Mouse (Mus musculus) CD4-positive, CD25-positive, alpha-beta regulatory T cell, adult 2 months (primary cell): ENCODE measurements around the gene Rec8.

Experiments
- DNase-seq: peaks from one replicate; pipeline ENCODE4 v3.0.0-alpha.2; 2012; ENCODE audit warnings: low read depth, low spot score

Rec8 gene

GRCm38 (mm10) chr14:55617822-55618221, at the start of gene Rec8:
TSS of gene Rec8 (plus strand) at chr14:55618037.
- peak; percentile 72 for DNase-seq

DNA sequence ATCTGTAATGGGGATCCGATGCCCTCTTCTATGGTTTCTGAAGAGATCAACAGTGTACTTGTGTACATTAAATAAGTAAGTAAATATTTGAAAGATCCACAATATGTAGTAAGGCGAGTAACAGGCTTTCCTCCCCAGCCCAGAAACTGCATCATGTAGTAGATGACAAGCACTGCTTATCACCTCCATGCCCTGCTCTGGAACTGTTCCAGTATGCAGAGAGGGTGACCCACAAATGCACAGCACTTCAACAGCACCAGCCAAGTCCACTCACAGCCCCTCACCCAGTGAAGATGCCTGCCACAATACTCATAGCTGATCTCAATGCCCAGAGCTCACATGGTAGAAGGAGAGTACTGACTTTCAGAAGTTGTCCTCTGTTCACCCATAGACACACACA, 47.2 kb upstream of the Rec8 start:
- DNase-seq, result no peak

- DNase-seq, result no peak
Measured at GRCm38 (mm10) chr14:55571760-55572159, 46.1 kb upstream of the Rec8 start.

DNA sequence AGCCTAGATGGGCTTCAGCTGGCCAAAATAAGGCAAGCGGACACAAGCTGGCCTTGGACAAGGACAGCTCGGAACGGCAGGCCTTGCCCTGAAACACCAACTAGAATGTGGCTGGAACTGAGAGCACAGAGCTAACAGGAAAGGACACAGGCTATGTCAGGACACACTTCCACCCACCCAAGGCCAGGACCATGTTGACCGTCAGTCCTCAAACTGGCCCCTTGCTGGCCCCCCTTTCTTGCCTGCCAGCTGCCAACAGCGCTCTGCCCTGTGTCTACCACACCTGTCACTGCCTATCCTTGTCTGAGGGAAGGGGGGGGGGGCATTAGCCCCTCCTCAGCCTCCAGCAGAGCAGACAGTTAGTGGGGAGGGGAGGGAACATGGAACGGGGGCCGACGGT, 42.5 kb upstream of the Rec8 start, which contains the start of gene Fitm1:
Gene Fitm1 (plus strand): TSS at position 316 of the 400 bp plus-strand sequence.
- no peak for DNase-seq

- no peak for DNase-seq
Measured at GRCm38 (mm10) chr14:55575711-55576110, 42.1 kb upstream of the Rec8 start.

DNA sequence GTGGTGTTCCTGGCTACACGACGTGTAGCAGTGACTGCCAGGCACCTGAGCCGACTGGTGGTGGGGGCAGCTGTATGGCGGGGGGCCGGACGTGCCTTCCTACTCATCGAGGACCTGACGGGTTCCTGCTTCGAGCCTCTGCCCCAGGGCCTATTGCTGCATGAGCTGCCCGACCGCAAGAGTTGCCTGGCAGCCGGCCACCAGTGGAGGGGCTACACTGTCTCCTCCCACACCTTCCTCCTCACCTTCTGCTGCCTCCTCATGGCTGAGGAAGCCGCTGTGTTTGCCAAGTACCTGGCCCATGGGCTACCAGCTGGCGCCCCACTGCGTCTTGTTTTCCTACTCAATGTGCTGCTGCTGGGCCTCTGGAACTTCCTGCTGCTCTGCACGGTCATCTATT, 41.5 kb upstream of the Rec8 start:
- DNase-seq, result no peak

DNA sequence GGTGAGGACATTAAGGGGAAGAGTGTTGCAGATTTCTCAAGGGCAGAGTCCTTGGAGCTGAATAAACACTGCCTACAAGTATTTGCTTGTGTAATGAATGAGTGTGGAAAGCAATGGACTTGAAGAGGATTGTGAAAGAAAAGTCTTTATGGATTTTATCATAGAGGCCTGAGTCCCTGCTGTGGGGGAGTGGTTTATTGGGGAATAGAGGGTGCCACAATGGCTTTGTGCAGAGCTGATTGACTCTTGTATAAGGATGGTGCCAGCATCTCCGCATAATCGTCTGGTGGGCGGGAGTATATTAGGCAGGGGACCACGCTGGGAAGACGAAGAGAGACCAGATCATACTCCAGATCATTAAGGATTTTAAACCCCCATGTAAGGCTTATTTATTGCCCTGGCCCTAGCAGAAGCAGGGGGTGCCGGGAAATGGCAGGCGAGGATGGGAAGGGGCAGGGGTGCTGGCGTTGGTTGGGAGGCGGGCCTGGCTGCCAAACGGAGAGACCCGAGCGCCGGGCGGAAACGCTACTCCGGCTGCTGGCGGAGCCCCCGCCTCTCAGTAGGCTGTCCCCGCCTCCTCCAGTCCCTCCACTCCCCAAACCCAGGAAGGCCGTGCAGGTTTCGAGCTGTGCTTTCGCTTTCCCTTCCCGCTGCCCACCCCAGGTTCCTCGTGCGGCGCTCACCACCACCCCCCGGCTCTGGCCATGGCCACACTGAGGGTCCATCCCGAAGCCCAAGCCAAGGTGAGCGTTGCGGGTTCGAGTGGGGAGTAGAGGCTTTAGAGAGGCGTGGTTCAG, 39.8 kb upstream of the Rec8 start, which contains the start of gene Psme1:
Gene Psme1 (plus strand): TSS at position 253 of the 797 bp plus-strand sequence.
- peak; percentile 90 for DNase-seq

DNA sequence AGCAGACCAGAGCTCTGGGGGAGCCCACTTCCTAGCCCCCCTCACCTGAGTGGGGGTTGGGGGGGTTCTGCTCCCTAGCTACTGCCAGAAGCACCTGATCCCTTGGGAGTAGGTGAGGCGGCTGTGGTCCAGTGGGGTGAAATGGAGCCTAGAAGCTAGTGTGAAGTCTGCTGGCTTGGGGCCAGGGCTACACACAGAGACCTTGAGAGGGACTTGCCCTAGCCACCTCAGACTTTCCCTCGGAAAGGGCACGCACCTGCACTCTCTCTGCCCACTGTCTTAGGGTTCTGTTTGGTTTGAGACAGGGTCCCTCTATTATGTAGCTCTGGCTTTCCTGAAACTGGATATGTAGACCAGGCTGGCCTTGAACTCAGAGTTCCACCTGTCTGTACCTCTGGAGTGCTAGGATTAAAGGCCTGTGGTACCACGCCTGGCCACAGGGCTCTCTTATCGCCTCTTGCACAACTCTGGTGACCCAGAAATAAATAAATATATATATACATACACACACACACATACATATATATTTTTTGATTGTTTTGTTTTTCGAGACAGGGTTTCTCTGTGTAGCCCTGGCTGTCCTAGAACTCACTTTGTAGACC, 39.1 kb upstream of the Rec8 start:
- DNase-seq, result peak; percentile 72

- no peak for DNase-seq
Measured at GRCm38 (mm10) chr14:55579511-55580496, 38.0 kb upstream of the Rec8 start.

GRCm38 (mm10) chr14:55580731-55581130, 37.1 kb upstream of the Rec8 start:
- DNase-seq, result no peak

DNA sequence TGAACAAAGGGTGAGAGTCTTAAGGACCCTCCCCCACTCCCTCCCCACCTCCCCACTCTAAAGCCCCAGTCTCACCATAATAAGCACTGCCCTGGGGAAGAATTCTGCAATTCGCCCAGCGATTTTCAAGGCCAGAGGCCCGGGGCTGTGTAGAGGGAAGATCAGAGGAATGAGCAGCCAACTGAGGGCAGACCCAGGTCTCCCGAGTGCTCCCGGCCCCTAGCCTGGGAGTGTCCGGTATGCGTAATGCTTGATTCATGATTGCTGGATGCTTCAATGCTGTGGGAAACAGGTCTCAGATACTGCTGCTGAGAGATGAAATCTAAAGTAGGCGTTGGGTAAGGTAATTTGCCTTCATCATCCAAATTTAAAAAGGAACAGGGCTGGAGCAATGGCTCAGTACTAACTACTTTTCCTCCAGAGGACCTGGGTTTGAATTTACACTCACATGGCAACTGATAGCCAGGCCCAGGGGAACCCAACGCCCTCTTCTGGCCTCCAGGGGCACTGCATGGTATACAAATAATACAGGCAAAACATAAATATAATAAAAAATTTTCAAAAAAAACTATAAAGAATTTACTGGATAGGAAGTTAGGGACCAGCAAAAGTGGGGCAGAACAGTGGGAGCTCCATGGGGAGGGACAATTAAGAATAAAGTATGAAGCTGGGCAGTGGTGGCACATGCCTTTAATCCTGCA, 35.7 kb upstream of the Rec8 start:
- peak; percentile 58 for DNase-seq

- DNase-seq, result no peak
Measured at GRCm38 (mm10) chr14:55584303-55584701, 33.5 kb upstream of the Rec8 start.

DNA sequence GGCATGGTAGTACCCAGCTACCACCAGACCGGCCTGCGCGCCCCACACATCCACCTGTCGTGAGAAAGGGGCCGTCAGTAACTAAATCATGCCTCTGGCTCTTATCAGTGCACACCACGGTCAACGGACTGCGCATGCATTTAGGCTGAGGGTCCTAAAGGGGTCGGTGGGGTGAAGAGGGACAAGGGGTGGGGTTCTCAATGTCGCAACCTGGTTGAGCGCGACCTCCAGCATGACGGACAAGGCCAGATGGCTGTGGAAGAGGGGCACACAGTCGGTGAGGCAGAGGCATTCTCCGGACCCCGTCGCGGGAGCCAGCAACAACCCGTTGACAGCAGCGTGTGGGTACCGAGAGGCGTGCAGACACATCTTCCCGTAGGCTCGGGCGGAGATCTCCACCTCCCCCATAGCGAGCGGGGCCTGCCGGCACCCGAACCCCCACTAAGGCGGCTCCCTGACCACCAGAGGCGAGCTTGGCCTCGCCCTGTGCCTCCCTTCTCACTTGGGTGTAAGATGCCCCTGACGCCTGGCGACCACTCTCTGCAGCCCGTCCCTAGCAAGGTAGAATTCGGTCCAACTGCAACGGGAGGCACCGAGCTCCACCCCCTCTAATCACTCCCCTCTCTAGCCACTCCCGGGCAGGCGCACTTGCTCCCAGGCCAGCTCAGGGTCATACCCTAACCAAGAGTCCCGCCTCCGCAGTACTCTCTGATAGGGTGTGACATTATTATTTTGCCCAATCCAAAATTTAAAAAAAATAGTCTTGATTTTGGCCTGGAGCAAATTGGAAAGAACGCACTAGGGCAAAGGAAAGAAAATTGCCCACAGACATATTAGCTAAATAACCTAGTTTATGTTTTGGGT, 32.9 kb upstream of the Rec8 start, which contains the start of gene Emc9:
Gene Emc9 (minus strand): TSS at position 601 of the 864 bp plus-strand sequence.
- DNase-seq, result peak; percentile 84

DNA sequence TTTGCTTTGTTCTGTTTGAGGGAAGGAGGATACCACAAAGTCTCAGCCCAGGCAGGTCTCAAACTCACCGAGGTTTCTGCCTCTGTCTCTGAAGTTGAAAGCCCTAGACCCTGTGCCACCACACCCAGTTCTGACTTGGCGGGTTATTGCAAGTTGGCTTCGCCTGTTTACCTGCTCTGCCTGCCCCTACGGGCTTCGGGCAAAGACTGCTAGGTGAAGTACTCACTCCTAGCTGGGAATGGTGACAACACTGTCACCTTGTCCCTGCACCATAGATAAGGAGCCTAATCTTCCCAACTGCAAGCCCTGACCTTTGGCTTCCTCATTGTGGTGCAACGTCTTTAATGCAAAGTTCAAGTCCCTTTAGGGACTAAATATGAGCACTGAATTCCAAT, 32.3 kb upstream of the Rec8 start:
- DNase-seq, result peak; percentile 64

DNA sequence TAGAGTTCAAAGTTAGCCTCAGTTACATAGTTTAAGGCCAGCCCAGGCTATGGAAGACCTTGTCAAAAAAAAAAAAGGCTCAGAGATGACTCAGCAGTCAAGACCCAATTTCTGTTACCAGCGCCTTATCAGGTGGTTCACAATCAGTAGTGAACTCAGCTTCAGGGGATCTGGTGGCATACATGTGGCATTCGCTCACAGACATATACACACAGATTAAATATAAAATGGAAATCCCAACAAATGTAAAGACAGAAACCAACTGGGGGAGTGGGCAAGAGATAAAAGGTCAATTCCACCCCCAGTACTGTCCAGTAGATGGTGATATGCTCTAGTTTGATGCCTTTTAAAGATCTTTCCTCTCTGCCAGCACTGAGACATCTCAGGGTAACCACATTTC, 31.7 kb upstream of the Rec8 start:
- peak; percentile 40 for DNase-seq

DNA sequence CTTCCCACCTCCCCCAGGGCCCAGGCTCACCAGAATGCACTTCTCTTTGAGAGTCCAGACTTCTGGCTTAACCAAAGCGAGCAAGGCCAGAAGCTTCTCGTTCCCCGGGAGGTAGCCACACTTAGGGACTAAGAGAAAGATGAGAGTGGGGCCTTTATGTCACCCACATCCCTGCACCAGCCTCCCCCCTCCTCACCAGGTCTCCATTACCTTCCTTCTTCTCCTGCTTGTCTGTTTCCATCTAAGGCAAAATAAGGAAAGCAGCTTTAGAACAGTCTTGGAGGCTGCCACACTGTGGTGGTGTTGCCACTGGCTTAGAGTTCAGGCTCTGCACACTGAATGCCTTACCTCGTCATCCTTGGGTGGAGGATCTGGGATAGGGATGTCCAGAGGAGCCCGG, 28.6 kb upstream of the Rec8 start:
- no peak for DNase-seq

DNA sequence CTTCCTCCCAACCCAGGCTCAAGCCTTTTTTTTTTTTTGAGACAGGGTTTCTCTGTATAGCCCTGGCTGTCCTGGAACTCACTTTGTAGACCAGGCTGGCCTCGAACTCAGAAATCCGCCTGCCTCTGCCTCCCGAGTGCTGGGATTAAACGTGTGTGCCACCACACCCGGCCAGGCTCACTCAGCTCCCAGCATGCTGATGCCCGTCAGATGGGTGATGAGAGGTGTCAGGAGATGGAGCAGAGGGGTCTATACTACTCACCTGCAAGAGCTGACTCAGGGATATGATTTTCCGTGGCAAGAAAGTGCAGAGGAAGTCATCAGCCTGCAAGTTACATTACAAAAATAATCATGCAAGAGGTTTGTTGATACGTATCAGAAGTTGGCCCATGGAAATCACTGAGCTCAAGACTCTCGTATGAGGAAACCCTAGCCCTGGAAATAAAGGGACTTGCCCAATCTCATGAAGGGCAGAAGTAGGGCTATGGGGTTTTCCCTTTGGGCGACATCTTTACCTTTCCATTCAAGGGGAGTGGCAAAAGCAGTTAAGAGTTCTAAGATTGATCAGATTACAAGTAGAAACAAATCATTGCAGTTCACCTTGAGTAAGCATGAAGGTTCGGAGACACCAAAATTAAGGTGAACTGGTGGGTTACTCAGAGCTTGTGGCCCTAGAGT, 27.9 kb upstream of the Rec8 start:
- DNase-seq, result peak; percentile 81

DNA sequence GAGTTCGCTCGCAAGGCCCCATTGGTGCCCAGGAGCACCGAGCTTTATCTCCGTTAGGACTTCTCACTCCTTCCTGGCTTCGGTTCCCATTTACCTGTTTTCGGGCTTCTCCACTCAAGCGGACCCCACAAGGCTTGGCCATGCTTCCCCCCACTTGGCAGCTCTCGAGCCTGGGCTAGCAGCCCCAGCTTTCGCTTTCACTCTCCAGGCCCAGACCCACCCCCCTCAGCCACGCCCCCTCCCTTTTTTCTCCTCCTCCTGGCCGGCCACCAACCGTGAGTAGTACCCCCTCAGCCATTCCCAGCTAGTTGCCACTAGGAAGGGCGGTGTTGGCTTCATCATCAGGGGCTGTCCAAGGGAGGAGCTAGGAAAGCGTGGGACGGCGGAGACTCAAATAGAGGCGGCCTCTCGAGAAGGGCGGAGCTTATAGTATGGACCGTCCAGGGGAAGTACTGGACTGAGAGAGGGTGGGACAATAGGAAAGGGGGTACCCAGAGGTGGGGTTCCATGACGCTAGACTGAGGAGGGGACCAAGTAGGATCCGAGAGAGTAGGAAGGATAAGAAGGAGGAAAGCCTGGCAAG, 27.0 kb upstream of the Rec8 start, which contains the start of gene Psme2:
Gene Psme2 (minus strand): TSS at position 366 of the 583 bp plus-strand sequence.
- DNase-seq, result peak; percentile 92

- DNase-seq, result peak; percentile 93
Measured at GRCm38 (mm10) chr14:55591331-55591891, 26.4 kb upstream of the Rec8 start, which contains the start of gene Rnf31. TSS of gene Rnf31 (plus strand) at chr14:55591708.
